Mouse (Mus musculus) megakaryocyte, embryonic 14.5 days (primary cell): ENCODE results near the gene Hsd17b11.

Experiments
- FLI1 ChIP-seq: IDR thresholded peaks from 2 replicates; pipeline ENCODE4 v1.6.1; 2012; ENCODE audit warnings: low read length, inconsistent platforms, mixed read lengths
- GATA1 ChIP-seq: IDR thresholded peaks from 3 replicates; pipeline ENCODE4 v1.6.1; 2012; ENCODE audit warnings: mixed read lengths, low read length, inconsistent platforms, borderline replicate concordance

DNA sequence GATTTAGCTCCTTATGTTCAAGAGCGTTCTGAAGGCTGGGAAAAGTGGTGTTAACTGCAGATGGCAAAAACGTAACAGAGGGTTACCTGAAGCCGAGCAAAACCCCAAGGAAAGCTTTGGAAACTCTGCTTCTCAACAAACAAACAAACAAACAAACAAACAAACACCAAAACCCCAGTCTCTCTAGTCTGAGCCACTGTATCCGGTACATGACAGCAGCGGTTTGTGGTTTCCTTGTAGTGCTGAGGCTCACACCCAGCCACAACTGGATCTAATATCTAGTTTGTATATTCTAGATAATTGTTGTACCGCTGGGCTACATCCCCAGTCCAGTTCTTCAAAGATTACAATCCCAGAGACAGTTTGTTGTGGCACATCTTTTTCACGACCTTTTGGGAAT is 46.0 kb downstream of the Hsd17b11 start:
- TF ChIP-seq GATA1 = no peak
- TF ChIP-seq FLI1 = no peak
